Mouse (Mus musculus): ENCODE results near the gene Muc1. TPM values are rescaled to one million over a fixed set of nuclear protein-coding genes. Genes with fewer than 3 reads are reported as not detected.

The Muc1 gene
- total and polyA plus RNA-seq, 3 experiments = 0.04 to 1.1 TPM; not detected in 1

DNA sequence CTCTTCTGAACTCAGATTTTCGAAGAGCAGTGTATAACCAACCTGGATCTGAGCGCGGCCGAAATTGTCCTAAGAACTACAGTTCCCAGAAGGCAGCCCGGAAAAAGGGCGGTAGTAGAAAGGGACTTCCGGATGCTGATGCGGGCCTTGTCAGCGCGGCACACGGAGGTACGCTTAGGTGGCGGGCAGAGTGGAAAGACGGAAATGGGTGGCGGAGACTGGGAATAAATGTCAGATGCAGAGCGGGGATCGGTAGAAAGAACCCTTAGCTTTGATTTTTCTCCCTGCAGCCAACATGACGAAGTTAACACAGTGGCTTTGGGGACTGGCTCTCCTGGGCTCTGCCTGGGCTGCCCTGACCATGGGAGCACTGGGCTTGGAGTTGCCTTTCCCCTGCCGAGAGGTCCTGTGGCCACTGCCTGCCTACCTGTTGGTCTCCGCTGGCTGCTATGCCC is 37.6 kb downstream of the Muc1 start:
- peak; percentile 95 for DNase-seq (ENCODE audit: low read depth, low spot score)
- Histone ChIP-seq H3K27ac (ENCODE audit: control insufficient read depth, low read depth, low read length) (peak overlapping the region; percentile 40; the same call in 1 of the 2 replicates), H3K4me1 (ENCODE audit: control insufficient read depth in 1 of 2, insufficient read depth in 2 of 2, low read length in 2 of 2) (peaks cover 3 to 31% of the 10 kb centered on the region in 2 experiments), H3K27me3 (ENCODE audit: control insufficient read depth in 1 of 2, insufficient read depth in 2 of 2, low read length in 2 of 2) (peaks cover 16 to 36% of the 10 kb centered on the region in 2 experiments), H3K36me3 (ENCODE audit: control insufficient read depth in 1 of 2, insufficient read depth in 2 of 2, low read length in 2 of 2) (peaks cover 0 to 17% of the 10 kb centered on the region in 2 experiments; a peak in 2 of 4 replicates), H3K9ac (ENCODE audit: control insufficient read depth, low read depth, low read length, poor library complexity, severe bottlenecking) (peak overlapping the region; percentile 70), H3K79me2 (ENCODE audit: control insufficient read depth, insufficient read depth, low read length, poor library complexity) (peaks cover 4% of the 10 kb centered on the region; the same call in 1 of the 2 replicates), H3K4me3 (ENCODE audit: control insufficient read depth in 1 of 2, insufficient read depth in 1 of 2, low read depth in 2 of 2, low read length in 2 of 2) (peak overlapping the region; percentile 57 to 59), H3K9me3 (replicated peaks; ENCODE audit: insufficient read depth, low read length) (no peaks in the 10 kb centered on the region)
- TF ChIP-seq POLR2AphosphoS5 (IDR thresholded peaks at IDR 0.05; ENCODE audit: borderline replicate concordance, low read depth, low read length) (0 out of 2 replicates have a peak, but pooled peaks have one; percentile 37), RCOR1 (IDR thresholded peaks at IDR 0.05; ENCODE audit: low read depth, low read length) (0 out of 2 replicates have a peak, but pooled peaks have one; percentile 4), NELFE (IDR thresholded peaks at IDR 0.05; ENCODE audit: low read depth, low read length) (peak; percentile 95), TBP (IDR thresholded peaks at IDR 0.05; ENCODE audit: low read depth, low read length) (peak; percentile 90), USF1 (IDR thresholded peaks at IDR 0.05; ENCODE audit: low read depth, low read length) (peak; percentile 35), MAX (IDR thresholded peaks at IDR 0.05; ENCODE audit: low read length) (no peak), ZKSCAN1 (IDR thresholded peaks at IDR 0.05; ENCODE audit: low read depth, low read length) (no peak), UBTF (IDR thresholded peaks at IDR 0.05; ENCODE audit: borderline replicate concordance, insufficient read depth, low read depth, low read length) (0 out of 2 replicates have a peak, but pooled peaks have one; percentile 22), HCFC1 (IDR thresholded peaks at IDR 0.05; ENCODE audit: low read depth, low read length) (peak; percentile 99), SMC3 (IDR thresholded peaks at IDR 0.05; ENCODE audit: low read depth, low read length) (no peak), ELF1 (IDR thresholded peaks at IDR 0.05; ENCODE audit: low read depth, low read length) (peak; percentile 99), BHLHE40 (IDR thresholded peaks at IDR 0.05; ENCODE audit: borderline replicate concordance, low read depth, low read length) (no peak), NRF1 (IDR thresholded peaks at IDR 0.05; ENCODE audit: insufficient read depth, low read depth, low read length, poor library complexity, severe bottlenecking) (no peak), MEF2A (IDR thresholded peaks at IDR 0.05; ENCODE audit: extremely low read depth, insufficient replicate concordance, low read depth, low read length, poor library complexity, severe bottlenecking) (no peak), ETS1 (IDR thresholded peaks at IDR 0.05; ENCODE audit: low read depth, low read length) (no peak; the same call in 1 of the 2 replicates), MAFK (IDR thresholded peaks at IDR 0.05; ENCODE audit: borderline replicate concordance, low read depth, low read length) (no peak), MYB (IDR thresholded peaks at IDR 0.05; ENCODE audit: low read depth, low read length) (no peak), POLR2AphosphoS2 (IDR thresholded peaks at IDR 0.05; ENCODE audit: low read length) (peak; percentile 96), CTCF (IDR thresholded peaks at IDR 0.05 in 2 of 3, conservative IDR thresholded peaks at IDR 0.05 in 1 of 3; ENCODE audit: control insufficient read depth in 1 of 3, insufficient read depth in 1 of 3, low read depth in 2 of 3, low read length in 3 of 3, poor library complexity in 1 of 3, severe bottlenecking in 1 of 3) (no peak), MYC (IDR thresholded peaks at IDR 0.05; ENCODE audit: low read depth, low read length) (peak; percentile 73; the same call in 1 of the 2 replicates), ZNF384 (IDR thresholded peaks at IDR 0.05; ENCODE audit: low read depth, low read length) (no peak), JUND (IDR thresholded peaks at IDR 0.05; ENCODE audit: low read depth, low read length) (no peak), SIN3A (IDR thresholded peaks at IDR 0.05; ENCODE audit: low read length) (peak; percentile 90), GABPA (IDR thresholded peaks at IDR 0.05; ENCODE audit: low read depth, low read length) (no peak), MAZ (IDR thresholded peaks at IDR 0.05; ENCODE audit: low read depth, low read length) (peak; percentile 93), USF2 (IDR thresholded peaks at IDR 0.05; ENCODE audit: borderline replicate concordance in 1 of 2, insufficient read depth in 1 of 2, low read depth in 1 of 2, low read length in 2 of 2) (no peak), CHD2 (IDR thresholded peaks at IDR 0.05; ENCODE audit: low read length) (no peak), MXI1 (IDR thresholded peaks at IDR 0.05; ENCODE audit: low read depth, low read length) (peak; percentile 86), TCF12 (IDR thresholded peaks at IDR 0.05; ENCODE audit: low read depth, low read length) (peak; percentile 72; the same call in 1 of the 2 replicates), ZC3H11A (IDR thresholded peaks at IDR 0.05; ENCODE audit: low read depth, low read length) (no peak), EP300 (IDR thresholded peaks at IDR 0.05; ENCODE audit: low read depth in 1 of 2, low read length in 2 of 2) (no peak), CHD1 (IDR thresholded peaks at IDR 0.05; ENCODE audit: low read depth, low read length) (0 out of 2 replicates have a peak, but pooled peaks have one; percentile 56), KAT2A (conservative IDR thresholded peaks at IDR 0.05; ENCODE audit: low read depth, low read length) (peak; percentile 96), E2F4 (IDR thresholded peaks at IDR 0.05; ENCODE audit: borderline replicate concordance, low read depth, low read length) (peak; percentile 78; the same call in 1 of the 2 replicates), POLR2A (IDR thresholded peaks at IDR 0.05; ENCODE audit: control insufficient read depth in 1 of 2, insufficient read depth in 1 of 2, low read depth in 1 of 2, low read length in 2 of 2, poor library complexity in 1 of 2) (peak; percentile 79 to 99), GATA1 (IDR thresholded peaks at IDR 0.05; ENCODE audit: low read depth, low read length) (0 out of 2 replicates have a peak, but pooled peaks have one; percentile 11)
